ENCODE assay signal across 8 mouse cellular contexts in genomic region chr4:41134935-41135710, GRCm38 (mm10). TPM values are rescaled to one million over a fixed set of nuclear protein-coding genes. Genes with fewer than 3 reads are reported as not detected.
DNase-seq lines count a peak whose midpoint lies in the region; ATAC-seq lines count a peak whose summit lies in the region.

No protein-coding gene starts in this region.

- H3K4me2 ChIP-seq in heart, embryonic 14.5 days (ENCODE audit: low read length) = peak overlapping the region; percentile 78
- peak overlapping the region; percentile 71 for H3K4me2 ChIP-seq in liver, embryonic 16.5 days (ENCODE audit: low read depth, low read length)
- peak overlapping the region; percentile 79 for H3K4me2 ChIP-seq in neural tube, embryonic 13.5 days

- H3K27ac ChIP-seq in heart, embryonic 14.5 days (replicated peaks in 1 of 2; ENCODE audit: control insufficient read depth in 1 of 2, insufficient read depth in 1 of 2, low read depth in 2 of 2, low read length in 2 of 2) = peak overlapping the region; percentile 99
- H3K27ac ChIP-seq in liver, embryonic 16.5 days (ENCODE audit: low read length) = peak overlapping the region; percentile 95
- H3K27ac ChIP-seq in neural tube, embryonic 13.5 days (replicated peaks) = peak overlapping the region; percentile 100

- H3K9me3 ChIP-seq in heart, embryonic 14.5 days (ENCODE audit: control insufficient read depth, low read length) = 0 out of 2 replicates have a peak, but pooled peaks cover 4% of the 10 kb centered on the region
- no peaks in the 10 kb centered on the region for H3K9me3 ChIP-seq in liver, embryonic 16.5 days (replicated peaks; ENCODE audit: control insufficient read depth, low read length)
- H3K9me3 ChIP-seq in neural tube, embryonic 13.5 days = no peaks in the 10 kb centered on the region

- no peaks in the 10 kb centered on the region for H3K27me3 ChIP-seq in heart, embryonic 14.5 days (ENCODE audit: control insufficient read depth, insufficient read depth, low read length)
- no peaks in the 10 kb centered on the region for H3K27me3 ChIP-seq in liver, embryonic 16.5 days (ENCODE audit: control insufficient read depth, insufficient read depth, low read depth, low read length)
- H3K27me3 ChIP-seq in neural tube, embryonic 13.5 days = no peaks in the 10 kb centered on the region

- H3K4me3 ChIP-seq in heart, embryonic 14.5 days (ENCODE audit: control insufficient read depth in 1 of 2, insufficient read depth in 1 of 2, low read depth in 1 of 2, low read length in 2 of 2) = peak overlapping the region; percentile 95 to 98
- peak overlapping the region; percentile 89 for H3K4me3 ChIP-seq in liver, embryonic 16.5 days (ENCODE audit: low read depth, low read length)
- H3K4me3 ChIP-seq in neural tube, embryonic 13.5 days = peak overlapping the region; percentile 92

- H3K36me3 ChIP-seq in heart, embryonic 14.5 days (ENCODE audit: control insufficient read depth, insufficient read depth, low read length) = peaks cover 13% of the 10 kb centered on the region; the same call in 1 of the 2 replicates
- H3K36me3 ChIP-seq in liver, embryonic 16.5 days (ENCODE audit: control insufficient read depth, insufficient read depth) = peaks cover 7% of the 10 kb centered on the region; the same call in 1 of the 2 replicates
- peaks cover 9% of the 10 kb centered on the region for H3K36me3 ChIP-seq in neural tube, embryonic 13.5 days

- ATAC-seq in CD4-positive, CD25-positive, alpha-beta regulatory T cell, adult 4 months = peak; percentile 62
- peak; percentile 58 for ATAC-seq in erythroid progenitor cell, adult 5-6 weeks (replicated peaks; ENCODE audit: low FRiP score, poor library complexity, severe bottlenecking)
- peak; percentile 91 for ATAC-seq in heart, embryonic 14.5 days (ENCODE audit: insufficient number of reproducible peaks, insufficient read depth, low FRiP score, low read depth)
- ATAC-seq in liver, embryonic 16.5 days (ENCODE audit: low read depth) = peak; percentile 82
- peak; percentile 95 for ATAC-seq in neural tube, embryonic 13.5 days (ENCODE audit: low read depth)

- H3K9ac ChIP-seq in heart, embryonic 14.5 days (ENCODE audit: low read length) = peak overlapping the region; percentile 95
- H3K9ac ChIP-seq in liver, embryonic 16.5 days (ENCODE audit: low read depth, low read length) = peak overlapping the region; percentile 98
- H3K9ac ChIP-seq in neural tube, embryonic 13.5 days = peak overlapping the region; percentile 100

- WGBS in heart, embryonic 14.5 days = 0% methylated on average over 41 of the region's 70 CpGs
- WGBS in liver, embryonic 16.5 days (ENCODE audit: insufficient replicate concordance) = 1% methylated on average over 20 of the region's 70 CpGs
- WGBS in neural tube, embryonic 13.5 days = under 1% methylated on average over 39 of the region's 70 CpGs

- peaks cover 0 to 9% of the 10 kb centered on the region in 2 experiments; a peak in 2 of 4 replicates for H3K4me1 ChIP-seq in heart, embryonic 14.5 days (ENCODE audit: control insufficient read depth in 2 of 2, insufficient read depth in 2 of 2, low read length in 2 of 2)
- peaks cover 45% of the 10 kb centered on the region for H3K4me1 ChIP-seq in liver, embryonic 16.5 days (ENCODE audit: control insufficient read depth, low read depth, low read length)
- peaks cover 26% of the 10 kb centered on the region for H3K4me1 ChIP-seq in neural tube, embryonic 13.5 days (replicated peaks)

- DNase-seq in brain, embryonic 18.5 days (ENCODE audit: low read depth, low spot score) = peak; percentile 77
- DNase-seq in kidney, postnatal 14 days = peak; percentile 89
- DNase-seq in telencephalon, adult 2 months (ENCODE audit: low read depth, low spot score) = peak; percentile 36

RNA-seq across cellular contexts. Expression of gene Ube2r2, which starts 0.4 kb away (rescaled TPM):
- polyA plus RNA-seq in CD4-positive, CD25-positive, alpha-beta regulatory T cell, adult 4 months (2017; shearing (Covaris generic)) = 10 to 100 TPM; 29.8 to 33.1 TPM
- 108 and 121 TPM in 2 replicates for total RNA-seq in erythroid progenitor cell, adult 5-6 weeks (2015; ENCODE audit: low replicate concordance)
- 64.3 and 82.5 TPM in 2 replicates for total RNA-seq in erythroid progenitor cell, adult 5-6 weeks (2017; ENCODE audit: low replicate concordance)
- polyA plus RNA-seq in heart, embryonic 14.5 days (2014; fragmentation: Nextera tagmentation; extraction: Ambion mirVana) = 82.8 and 86.8 TPM in 2 replicates
- 47.9 and 56.0 TPM in 2 replicates for polyA plus RNA-seq in liver, embryonic 16.5 days (2015; fragmentation: Nextera tagmentation; extraction: Ambion mirVana)
- 70.0 and 79.9 TPM in 2 replicates for polyA plus RNA-seq in neural tube, embryonic 13.5 days (2015; fragmentation: Nextera tagmentation; extraction: Ambion mirVana)

RNA-seq across cellular contexts. Expression of gene Nol6, which starts 10.9 kb away (rescaled TPM):
- 10 to 100 TPM; 14.6 to 29.2 TPM for polyA plus RNA-seq in CD4-positive, CD25-positive, alpha-beta regulatory T cell, adult 4 months (2017; shearing (Covaris generic))
- total RNA-seq in erythroid progenitor cell, adult 5-6 weeks (2015; ENCODE audit: low replicate concordance) = 3.4 and 4.7 TPM in 2 replicates
- total RNA-seq in erythroid progenitor cell, adult 5-6 weeks (2017; ENCODE audit: low replicate concordance) = 1.8 and 3.5 TPM in 2 replicates
- 12.4 and 14.6 TPM in 2 replicates for polyA plus RNA-seq in heart, embryonic 14.5 days (2014; fragmentation: Nextera tagmentation; extraction: Ambion mirVana)
- polyA plus RNA-seq in liver, embryonic 16.5 days (2015; fragmentation: Nextera tagmentation; extraction: Ambion mirVana) = 8.5 and 10.1 TPM in 2 replicates
- polyA plus RNA-seq in neural tube, embryonic 13.5 days (2015; fragmentation: Nextera tagmentation; extraction: Ambion mirVana) = 30.0 and 32.6 TPM in 2 replicates

RNA-seq across cellular contexts. Expression of gene Aqp3, which starts 37.1 kb away (rescaled TPM):
- 10 to 100 TPM in 1 of 2 experiments, 1 to 10 TPM in 1; 8.3 to 13.9 TPM for polyA plus RNA-seq in CD4-positive, CD25-positive, alpha-beta regulatory T cell, adult 4 months (2017; shearing (Covaris generic))
- not detected in 2 replicates for total RNA-seq in erythroid progenitor cell, adult 5-6 weeks (2015; ENCODE audit: low replicate concordance)
- 0.26 TPM in 1 of 2 replicates, not detected in the other for total RNA-seq in erythroid progenitor cell, adult 5-6 weeks (2017; ENCODE audit: low replicate concordance)
- 0.19 and 0.55 TPM in 2 replicates for polyA plus RNA-seq in heart, embryonic 14.5 days (2014; fragmentation: Nextera tagmentation; extraction: Ambion mirVana)
- polyA plus RNA-seq in liver, embryonic 16.5 days (2015; fragmentation: Nextera tagmentation; extraction: Ambion mirVana) = 10.4 and 11.4 TPM in 2 replicates
- polyA plus RNA-seq in neural tube, embryonic 13.5 days (2015; fragmentation: Nextera tagmentation; extraction: Ambion mirVana) = 0.20 and 0.59 TPM in 2 replicates

Comparison
In these comparisons a context has a peak if more than half of its experiments do, and no peak if none do; other contexts are left out.
1. Peak in every context shown above with its lines: DNase-seq, ATAC-seq, H3K4me3 ChIP-seq and H3K27ac ChIP-seq.
2. DNase-seq: peak in every context shown above with its lines; median percentile 89 in kidney, postnatal 14 days; 77 in brain, embryonic 18.5 days; 36 in telencephalon, adult 2 months.